Mouse (Mus musculus) liver, embryonic 11.5 days (tissue): Measurements from ENCODE around the gene Hrc. TPM values are rescaled to one million over a fixed set of nuclear protein-coding genes. Genes with fewer than 3 reads are reported as not detected.

Experiments
- ATAC-seq: fragments of 200-750 bp; cut with Nextera tagmentation; replicated peaks from 2 replicates; pipeline ENCODE4 v1.8.0; 2017; ENCODE audit warnings: moderate number of reproducible peaks, mild to moderate bottlenecking, moderate TSS enrichment, moderate library complexity; ENCODE audit not compliant: low FRiP score
- DNase-seq: peaks from one replicate; pipeline ENCODE4 v3.0.0-alpha.2; 2017; ENCODE audit warnings: low spot score
- H3K27ac ChIP-seq: fragments of 300-500 bp; sonication (generic); 2 replicates; pipeline ENCODE4 v1.5.1; 2014; ENCODE audit warnings: mild to moderate bottlenecking, low read depth, low read length, control low read depth
- H3K27me3 ChIP-seq: fragments of 300-500 bp; sonication (generic); replicated peaks from 2 replicates; pipeline ENCODE4 v1.6.1; 2014; ENCODE audit warnings: low read length, mixed read lengths; ENCODE audit not compliant: control insufficient read depth, insufficient read depth
- H3K36me3 ChIP-seq: fragments of 300-500 bp; sonication (generic); 2 replicates; pipeline ENCODE4 v1.6.1; 2014; ENCODE audit warnings: mild to moderate bottlenecking, low read length, moderate library complexity, mixed read lengths; ENCODE audit not compliant: control insufficient read depth, insufficient read depth
- H3K4me1 ChIP-seq: fragments of 300-500 bp; sonication (generic); replicated peaks from 2 replicates; pipeline ENCODE4 v1.6.1; 2014; ENCODE audit warnings: low read length, mixed read lengths; ENCODE audit not compliant: control insufficient read depth, insufficient read depth
- H3K4me2 ChIP-seq: fragments of 300-500 bp; sonication (generic); 2 replicates; pipeline ENCODE4 v1.6.1; 2014; ENCODE audit warnings: mild to moderate bottlenecking, control low read depth, moderate library complexity
- H3K4me3 ChIP-seq: fragments of 300-500 bp; sonication (generic); 2 replicates; pipeline ENCODE4 v1.5.1; 2014; ENCODE audit warnings: low read depth, low read length, control low read depth
- H3K9ac ChIP-seq: fragments of 300-500 bp; sonication (generic); 2 replicates; pipeline ENCODE4 v1.6.1; 2014; ENCODE audit warnings: low read depth, low read length, control low read depth
- H3K9me3 ChIP-seq: fragments of 300-500 bp; sonication (generic); 2 replicates; pipeline ENCODE4 v1.6.1; 2016; ENCODE audit warnings: low read length, inconsistent platforms, mixed read lengths; ENCODE audit not compliant: control insufficient read depth
- WGBS: fragments of 180-500 bp; shearing (Covaris S2); extraction: QIAGEN DNeasy Blood & Tissue Kit; methylation state at CpG from one replicate; pipeline ENCODE4 v1.1.7; 2014; 5-methylcytosine and 5-hydroxymethylcytosine counted together
- polyA plus RNA-seq: library from polyadenylated mRNA; unstranded; fragments of >200 nt; fragmentation: Nextera tagmentation; extraction: Ambion mirVana; gene quantifications from 2 replicates; pipeline ENCODE4 v1.2.1, GENCODE M21; 2014

Hrc gene
- polyA plus RNA-seq: 0.12 and 0.30 TPM in 2 replicates

GRCm38 (mm10) chr7:45335056-45335455 lies at the start of gene Hrc:
Hrc (plus strand) TSS chr7:45335290.
- Histone ChIP-seq H3K9ac (no peak within 1 kb of the TSS), H3K4me3 (no peak within 1 kb of the TSS), H3K27ac (no peak within 1 kb of the TSS), H3K36me3 (no peaks in the 10 kb centered on the region), H3K4me2 (peak within 1 kb of the TSS; percentile 97; the same call in 1 of the 2 replicates), H3K4me1 (peaks cover 32% of the 10 kb centered on the region), H3K9me3 (no peaks in the 10 kb centered on the region), H3K27me3 (peaks cover 29% of the 10 kb centered on the region)
- ATAC-seq: no peak
- DNase-seq: no peak
- WGBS: 23% methylated on average over 5 of the region's 5 CpGs

GRCm38 (mm10) chr7:45286486-45286885 lies 48.6 kb upstream of the Hrc start:
- H3K9me3 ChIP-seq: no peaks in the 10 kb centered on the region
- ATAC-seq (no peak), DNase-seq (no peak)
- no peak overlapping the region for H3K4me3 ChIP-seq
- H3K36me3 ChIP-seq: no peaks in the 10 kb centered on the region
- no peaks in the 10 kb centered on the region; the same call in 1 of the 2 replicates for H3K27me3 ChIP-seq
- H3K4me1 ChIP-seq: no peaks in the 10 kb centered on the region
- no peak overlapping the region for H3K4me2 ChIP-seq
- WGBS: 76% methylated on average over 13 of the region's 13 CpGs
- H3K9ac ChIP-seq: no peak overlapping the region
- H3K27ac ChIP-seq: no peak overlapping the region

GRCm38 (mm10) chr7:45296626-45297025 lies 38.5 kb upstream of the Hrc start:
- no peak for ATAC-seq

GRCm38 (mm10) chr7:45297563-45297962 lies 37.5 kb upstream of the Hrc start:
- no peak for ATAC-seq
- Histone ChIP-seq H3K4me3 (no peak overlapping the region), H3K27me3 (no peaks in the 10 kb centered on the region), H3K27ac (no peak overlapping the region), H3K36me3 (no peaks in the 10 kb centered on the region), H3K4me1 (no peaks in the 10 kb centered on the region), H3K9me3 (no peaks in the 10 kb centered on the region), H3K4me2 (no peak overlapping the region), H3K9ac (no peak overlapping the region)
- WGBS: 66% methylated on average over 3 of the region's 3 CpGs
- DNase-seq: no peak

More at GRCm38 (mm10) chr7:45296626-45297025, 38.5 kb upstream of the Hrc start:
- Histone ChIP-seq H3K9ac (no peak overlapping the region), H3K9me3 (no peaks in the 10 kb centered on the region), H3K4me3 (no peak overlapping the region), H3K27ac (no peak overlapping the region), H3K27me3 (no peaks in the 10 kb centered on the region), H3K4me1 (no peaks in the 10 kb centered on the region), H3K4me2 (no peak overlapping the region), H3K36me3 (no peaks in the 10 kb centered on the region)
- WGBS: 92% methylated on average over 1 of the region's 1 CpGs
- DNase-seq: no peak

- Histone ChIP-seq H3K27me3 (no peaks in the 10 kb centered on the region; the same call in 1 of the 2 replicates), H3K27ac (no peak overlapping the region), H3K9ac (no peak overlapping the region), H3K4me3 (no peak overlapping the region), H3K4me2 (no peak overlapping the region), H3K4me1 (no peaks in the 10 kb centered on the region), H3K36me3 (no peaks in the 10 kb centered on the region), H3K9me3 (no peaks in the 10 kb centered on the region)
- ATAC-seq: 0 out of 2 replicates have a peak, but pooled peaks have one; percentile 57
- no peak for DNase-seq
- WGBS: 11% methylated on average over 5 of the region's 5 CpGs
Observed at GRCm38 (mm10) chr7:45299752-45300151, 35.3 kb upstream of the Hrc start.

GRCm38 (mm10) chr7:45300270-45300669 lies 34.8 kb upstream of the Hrc start:
- Histone ChIP-seq H3K9me3 (no peaks in the 10 kb centered on the region), H3K4me2 (no peak overlapping the region), H3K27ac (no peak overlapping the region), H3K36me3 (no peaks in the 10 kb centered on the region), H3K27me3 (no peaks in the 10 kb centered on the region; the same call in 1 of the 2 replicates), H3K4me3 (no peak overlapping the region), H3K9ac (no peak overlapping the region), H3K4me1 (no peaks in the 10 kb centered on the region)
- 18% methylated on average over 6 of the region's 6 CpGs for WGBS
- no peak for DNase-seq
- ATAC-seq: no peak

- Histone ChIP-seq H3K27ac (no peak overlapping the region), H3K4me1 (no peaks in the 10 kb centered on the region), H3K9ac (no peak overlapping the region), H3K36me3 (no peaks in the 10 kb centered on the region), H3K4me3 (no peak overlapping the region), H3K9me3 (no peaks in the 10 kb centered on the region), H3K4me2 (no peak overlapping the region), H3K27me3 (no peaks in the 10 kb centered on the region; the same call in 1 of the 2 replicates)
- ATAC-seq (no peak), DNase-seq (no peak)
- 79% methylated on average over 8 of the region's 8 CpGs for WGBS
Observed at GRCm38 (mm10) chr7:45302626-45303025, 32.5 kb upstream of the Hrc start.

GRCm38 (mm10) chr7:45304869-45305268 lies 30.2 kb upstream of the Hrc start:
- peak; percentile 21; the same call in 1 of the 2 replicates for ATAC-seq

GRCm38 (mm10) chr7:45305275-45305674 lies 29.8 kb upstream of the Hrc start:
- H3K9me3 ChIP-seq: no peaks in the 10 kb centered on the region
- H3K27ac ChIP-seq: no peak overlapping the region
- no peaks in the 10 kb centered on the region; the same call in 1 of the 2 replicates for H3K27me3 ChIP-seq
- H3K4me1 ChIP-seq: 0 out of 2 replicates have a peak, but pooled peaks cover 2% of the 10 kb centered on the region
- DNase-seq: peak; percentile 73
- peak; percentile 69 for ATAC-seq
- WGBS: 4% methylated on average over 17 of the region's 17 CpGs
- no peak overlapping the region for H3K4me3 ChIP-seq
- H3K36me3 ChIP-seq: no peaks in the 10 kb centered on the region
- no peak overlapping the region for H3K9ac ChIP-seq
- peak overlapping the region; percentile 42 for H3K4me2 ChIP-seq

More at GRCm38 (mm10) chr7:45304869-45305268, 30.2 kb upstream of the Hrc start:
- H3K9ac ChIP-seq: no peak overlapping the region
- H3K4me3 ChIP-seq: no peak overlapping the region
- no peaks in the 10 kb centered on the region; the same call in 1 of the 2 replicates for H3K27me3 ChIP-seq
- no peak overlapping the region for H3K27ac ChIP-seq
- DNase-seq: no peak
- H3K36me3 ChIP-seq: no peaks in the 10 kb centered on the region
- H3K4me2 ChIP-seq: peak overlapping the region; percentile 42
- WGBS: 14% methylated on average over 11 of the region's 13 CpGs
- H3K9me3 ChIP-seq: no peaks in the 10 kb centered on the region
- 0 out of 2 replicates have a peak, but pooled peaks cover 2% of the 10 kb centered on the region for H3K4me1 ChIP-seq
